Mouse (Mus musculus): ENCODE results near the gene Ccnd2.

The Ccnd2 gene

DNA sequence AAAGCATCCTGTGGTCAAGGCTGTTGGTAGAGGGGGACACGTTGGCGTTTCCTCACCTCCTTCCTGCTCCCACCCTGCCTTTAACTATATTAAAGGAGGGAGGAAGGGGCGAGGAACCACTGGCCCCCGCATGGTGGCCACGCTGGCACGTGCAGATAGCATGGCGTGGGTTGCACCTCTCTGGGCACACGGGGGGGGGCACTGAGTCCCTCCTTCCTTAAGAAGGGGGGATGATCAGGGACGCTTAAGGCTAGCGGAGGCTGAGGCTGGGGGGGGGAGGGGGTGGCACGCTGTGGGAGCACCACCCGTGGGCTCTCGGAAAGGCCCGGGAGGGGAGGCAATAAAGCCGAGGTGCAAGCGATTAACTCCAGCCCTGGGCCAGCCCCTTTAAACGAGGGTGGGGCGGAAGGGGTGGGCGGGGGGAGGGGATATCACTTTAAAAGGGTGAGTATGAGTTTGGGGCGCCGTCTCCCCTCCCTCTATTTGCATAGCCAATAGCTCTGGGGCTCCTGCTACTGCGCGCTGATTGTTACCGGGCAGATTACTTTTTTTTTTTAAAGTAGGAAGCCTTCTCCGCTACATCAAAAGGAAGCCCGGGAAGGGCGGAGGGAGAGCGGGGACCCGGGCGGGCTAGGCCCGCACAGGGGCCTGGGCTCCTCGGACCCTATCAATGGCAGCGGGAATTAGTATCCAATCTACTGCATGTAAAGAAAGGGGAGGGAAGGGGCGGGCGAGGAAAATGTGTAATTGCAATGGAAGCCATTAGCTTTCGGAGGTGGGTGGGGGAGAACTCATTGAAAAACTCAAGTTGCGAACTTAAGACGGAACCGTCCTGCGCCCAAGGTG, at the start of gene Ccnd2:
Gene Ccnd2 (minus strand): TSS at position 88 of the 846 bp plus-strand sequence.
- peak; percentile 76 to 89 for DNase-seq

DNA sequence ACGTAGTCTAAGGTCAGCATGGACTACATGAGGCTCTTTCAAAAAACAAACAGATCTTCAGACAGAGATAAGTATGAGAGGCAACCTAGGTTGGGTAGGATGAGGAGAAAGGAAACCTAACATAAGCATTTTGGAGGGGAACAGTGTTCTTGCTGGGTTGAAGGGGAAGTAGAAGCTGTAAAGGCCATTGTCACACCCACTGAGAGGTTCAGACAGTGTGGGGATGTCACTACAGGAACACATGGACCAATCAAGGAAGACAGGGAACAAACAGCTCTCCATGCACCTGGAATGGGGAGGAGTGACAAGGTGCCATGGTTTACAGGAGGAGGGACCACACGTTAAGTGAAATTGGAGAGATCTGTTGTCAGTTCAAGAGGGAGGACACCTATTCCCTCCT, 45.0 kb upstream of the Ccnd2 start:
- no peak for DNase-seq

DNA sequence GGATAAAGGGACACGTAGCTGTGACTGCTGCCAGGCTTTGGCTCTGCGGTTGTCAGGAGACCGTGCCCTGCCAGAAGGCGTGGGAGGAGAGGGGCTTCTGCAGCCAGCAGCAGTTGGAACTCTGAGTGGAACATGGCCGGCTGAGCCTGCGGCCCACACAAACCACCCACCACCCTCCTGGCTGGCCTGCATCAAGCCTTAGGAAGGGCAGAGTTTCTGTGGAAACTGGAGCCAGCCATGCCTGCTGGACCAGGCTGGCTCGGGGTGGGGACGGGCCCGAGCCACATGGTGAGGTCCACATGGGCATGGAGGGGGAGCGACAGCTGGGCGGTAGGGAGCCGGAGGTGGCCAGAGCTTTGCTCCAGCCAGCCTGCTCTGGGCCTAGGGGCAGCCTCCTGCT, 29.3 kb upstream of the Ccnd2 start:
- DNase-seq, result peak in 1 of 2 experiments; percentile 29

DNA sequence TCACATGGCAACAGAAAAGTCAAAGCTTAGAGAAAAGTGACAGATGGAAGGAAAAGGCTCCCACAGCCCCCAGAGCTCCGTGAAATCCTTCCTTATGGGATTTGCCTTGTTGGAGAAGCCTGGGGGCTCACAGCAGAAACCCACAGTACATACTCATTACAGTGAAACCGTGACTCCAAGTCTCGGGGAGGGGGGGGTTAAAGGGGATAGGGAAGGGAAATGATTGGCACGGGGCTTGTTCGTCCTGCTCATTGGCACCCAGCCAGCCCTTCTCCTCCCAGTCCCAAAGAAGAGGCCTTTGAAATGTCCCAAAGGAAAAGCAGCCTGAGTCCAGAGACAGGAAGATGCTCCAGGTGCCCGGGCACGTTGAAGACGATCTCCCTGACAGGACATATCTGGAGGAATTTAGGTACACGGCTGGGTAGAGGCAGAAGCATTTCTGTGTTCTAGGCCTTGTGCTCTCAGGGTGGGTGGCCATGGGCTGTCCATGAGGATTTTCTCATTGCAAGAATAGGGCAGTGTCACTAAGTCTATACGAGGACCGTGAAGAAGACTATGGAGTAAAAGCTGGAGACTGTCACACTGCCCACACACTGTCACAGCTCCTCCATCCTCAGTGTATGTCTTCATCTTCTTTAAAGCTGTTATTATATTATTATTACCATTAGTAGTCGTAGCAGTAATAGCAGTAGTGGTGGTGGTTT, 27.2 kb upstream of the Ccnd2 start:
- peak in 1 of 2 experiments; percentile 14 for DNase-seq

- DNase-seq, result peak; percentile 19 to 36
Measured at GRCm38 (mm10) chr6:127177962-127178361, 26.0 kb upstream of the Ccnd2 start.

DNA sequence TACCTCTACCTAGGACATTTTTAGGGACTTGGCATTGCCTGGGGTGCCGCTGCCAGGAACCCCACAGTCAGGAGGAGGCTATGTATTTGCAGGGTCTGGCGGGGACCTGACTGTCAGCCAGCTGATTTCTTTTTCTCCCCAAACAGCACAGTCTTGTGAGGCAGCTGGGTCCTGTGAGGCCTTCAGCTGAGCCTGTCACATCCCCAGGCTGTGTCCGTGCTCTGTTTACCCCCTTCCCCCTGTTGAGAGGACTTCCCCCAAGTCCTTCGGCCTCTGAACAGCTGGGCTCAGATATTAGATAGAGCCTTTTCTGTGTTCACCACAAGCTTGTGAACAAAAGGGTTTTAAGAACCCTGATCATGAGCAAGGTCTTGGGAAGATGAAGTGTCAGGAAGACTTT, 25.4 kb upstream of the Ccnd2 start:
- DNase-seq, result peak; percentile 16 to 71

- DNase-seq, result no peak
Measured at GRCm38 (mm10) chr6:127172461-127172860, 20.5 kb upstream of the Ccnd2 start.

DNA sequence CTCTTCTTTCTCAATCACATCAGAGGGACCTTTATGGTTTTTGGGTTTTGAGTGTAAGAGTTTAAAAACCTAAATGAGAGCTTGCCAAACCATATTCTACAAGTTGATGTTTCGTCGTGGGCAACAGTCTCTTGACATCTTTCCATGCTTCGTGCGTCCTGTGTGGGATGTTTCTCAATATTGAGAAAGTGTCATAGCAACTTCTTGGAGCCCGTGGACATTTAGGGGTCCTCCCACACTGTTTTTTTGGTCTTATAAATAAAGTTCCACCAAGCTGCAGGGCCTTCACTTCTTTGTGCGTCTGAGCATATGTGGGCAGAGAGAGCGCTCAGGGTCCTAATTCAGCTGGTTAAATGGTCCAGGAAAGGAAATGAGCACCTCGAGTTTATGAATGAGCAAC, 18.7 kb upstream of the Ccnd2 start:
- DNase-seq, result no peak

GRCm38 (mm10) chr6:127165663-127166062, 13.7 kb upstream of the Ccnd2 start:
- peak; percentile 30 to 40 for DNase-seq

DNA sequence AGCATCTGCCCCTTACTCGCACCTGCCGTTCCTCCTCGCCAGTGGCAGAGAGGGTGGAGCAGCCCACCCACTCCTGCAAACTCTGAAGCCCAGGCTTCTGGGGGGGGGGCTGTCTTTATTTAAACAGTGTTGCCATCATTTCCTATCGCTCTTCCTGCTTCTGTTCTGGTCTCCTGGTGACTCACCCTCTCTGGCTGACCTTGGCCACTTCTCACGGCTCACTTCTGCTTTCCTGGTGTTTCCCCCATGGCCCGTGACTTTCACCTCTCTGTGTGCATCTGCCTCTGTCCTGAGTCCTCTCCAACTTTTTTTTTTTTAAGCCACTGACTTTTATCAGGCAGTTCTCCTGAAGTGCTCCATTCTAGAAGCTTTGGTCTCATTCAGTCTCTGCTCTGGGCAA, 10.8 kb upstream of the Ccnd2 start:
- peak; percentile 59 to 73 for DNase-seq

DNA sequence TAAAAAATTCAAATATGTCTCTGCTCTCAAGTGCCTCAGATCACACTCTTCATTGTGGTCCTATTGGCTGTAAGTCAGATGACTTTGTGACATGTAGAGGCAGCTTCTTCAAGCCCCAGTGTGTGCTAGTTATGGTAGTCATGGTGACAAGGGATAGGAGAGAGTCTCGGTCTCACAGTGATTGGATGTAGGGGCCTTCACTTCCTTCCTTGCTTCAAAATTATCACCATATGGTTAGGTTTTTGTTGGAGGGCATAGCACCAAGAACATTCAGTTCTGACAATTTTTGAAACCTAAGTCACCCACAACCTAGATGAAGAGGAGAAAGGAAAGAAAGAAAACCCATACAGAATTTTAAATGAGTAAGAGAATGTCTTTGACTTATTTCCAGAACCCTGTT, 5.3 kb upstream of the Ccnd2 start:
- DNase-seq, result no peak

DNA sequence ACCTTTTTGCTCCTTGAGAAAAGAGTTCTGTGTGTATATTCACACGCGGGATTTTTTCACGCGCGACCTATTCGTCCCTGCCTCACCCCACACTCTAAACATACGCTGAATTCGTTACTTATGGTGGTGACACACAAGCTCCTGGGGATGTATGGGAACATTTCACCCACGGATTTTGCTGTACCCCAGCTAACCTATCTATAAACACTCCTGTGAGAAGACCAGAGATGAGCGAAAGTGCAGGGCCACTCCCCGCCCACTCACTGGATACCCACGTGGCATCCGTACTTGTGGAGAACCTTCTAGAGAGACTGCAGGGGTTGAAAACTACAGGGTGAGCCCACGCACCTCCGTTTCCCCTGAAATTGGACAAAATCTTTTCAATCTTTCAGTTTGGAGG, 3.5 kb upstream of the Ccnd2 start:
- DNase-seq, result peak; percentile 40 to 50

- peak; percentile 89 to 92 for DNase-seq
Measured at GRCm38 (mm10) chr6:127154708-127155268, 2.8 kb upstream of the Ccnd2 start.

DNA sequence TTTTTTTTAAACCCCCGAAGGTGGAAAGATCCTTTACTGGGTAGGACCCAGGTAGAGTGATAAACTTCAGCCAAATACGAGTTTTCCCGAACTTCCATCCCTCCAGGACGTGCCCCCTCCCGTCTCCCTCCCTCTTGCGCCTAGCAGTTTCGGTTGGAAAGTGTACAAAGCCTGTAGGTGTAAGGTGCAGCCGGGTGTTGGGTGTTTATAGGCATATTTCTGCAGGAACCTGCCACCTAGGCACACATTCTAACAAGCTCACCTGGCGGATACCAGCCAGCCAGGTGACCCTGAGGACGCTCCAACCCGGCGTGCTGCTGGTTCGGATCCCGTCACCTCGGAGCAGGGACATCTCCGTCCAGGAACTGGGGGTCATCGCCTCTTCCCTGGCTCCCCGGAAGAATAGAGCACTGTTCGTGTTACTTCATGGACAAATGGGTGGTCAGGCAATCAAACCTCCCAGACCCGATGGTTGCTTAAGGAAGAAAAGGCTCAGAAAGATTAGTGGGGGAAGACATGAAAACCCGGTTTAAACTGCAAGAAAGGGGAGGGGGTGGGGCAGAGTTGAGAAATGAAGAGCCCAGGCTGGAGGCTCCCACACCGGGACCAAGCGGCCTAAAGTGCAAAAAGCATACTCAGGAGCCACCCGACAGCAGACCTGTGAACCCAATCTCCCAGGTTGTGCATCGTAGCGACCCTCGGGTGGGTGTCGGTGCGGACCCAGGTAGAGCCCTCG, 2.1 kb upstream of the Ccnd2 start:
- peak; percentile 38 to 43 for DNase-seq

- peak; percentile 50 to 55 for DNase-seq
Measured at GRCm38 (mm10) chr6:127153296-127153800, 1.4 kb upstream of the Ccnd2 start.

GRCm38 (mm10) chr6:127151565-127152105, 358 bp downstream of the Ccnd2 start:
- DNase-seq, result peak; percentile 69 to 77

GRCm38 (mm10) chr6:127150663-127151564, 1.1 kb downstream of the Ccnd2 start:
- peak; percentile 85 to 88 for DNase-seq

GRCm38 (mm10) chr6:127149944-127150662, 1.9 kb downstream of the Ccnd2 start:
- DNase-seq, result peak; percentile 50 to 53

DNA sequence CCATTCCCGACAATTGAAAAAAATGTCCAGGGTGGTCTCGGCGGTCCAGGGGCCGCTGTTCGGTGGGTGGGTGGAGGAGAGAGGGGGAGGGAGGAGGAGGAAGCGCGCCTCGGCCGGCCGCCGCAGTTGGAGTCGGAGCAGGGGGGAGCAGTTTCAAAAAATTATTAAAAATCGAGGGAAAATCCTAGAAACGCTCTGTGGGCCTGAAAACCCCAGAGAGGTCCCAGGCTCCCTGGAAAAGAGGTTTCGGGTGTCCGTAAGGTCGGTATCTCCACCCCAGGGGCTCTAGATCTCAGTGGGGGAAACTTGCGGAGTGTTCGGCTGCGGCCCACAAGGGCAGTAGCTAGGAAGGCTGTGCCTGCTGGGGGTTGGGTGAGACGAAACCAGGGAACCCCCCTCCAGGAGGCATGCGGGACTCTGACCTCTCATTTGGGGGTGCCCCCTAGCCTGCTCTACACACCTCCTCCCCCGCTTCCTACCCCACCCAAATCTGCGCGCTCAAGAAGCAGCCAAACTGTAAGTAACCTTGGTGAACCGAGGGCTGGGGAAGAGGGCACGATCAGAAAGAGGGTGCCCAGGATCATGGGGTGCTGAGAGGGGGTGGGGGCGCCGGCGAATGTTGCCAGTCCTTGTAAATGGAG, 2.6 kb downstream of the Ccnd2 start:
- DNase-seq, result peak; percentile 53

All from lung, postnatal 4 days (tissue).